Mouse (Mus musculus) cerebellum, postnatal 25 days (tissue): ENCODE data around the gene Psmc4.

Source experiments
- DNase-seq, 2 experiments: peaks; one replicate each; pipeline ENCODE4 v3.0.0; 2021; ENCODE audit warnings: mixed read lengths in 2 of 2

The Psmc4 gene

GRCm38 (mm10) chr7:28049476-28050409 lies at the start of gene Psmc4:
Gene Psmc4 (minus strand): TSS chr7:28050101.
- DNase-seq: peak; percentile 97 to 99

- DNase-seq: no peak
Observed at GRCm38 (mm10) chr7:28099101-28099500, 49.2 kb upstream of the Psmc4 start.

- no peak for DNase-seq
Observed at GRCm38 (mm10) chr7:28093541-28093940, 43.6 kb upstream of the Psmc4 start.

- no peak for DNase-seq
Observed at GRCm38 (mm10) chr7:28086236-28086635, 36.3 kb upstream of the Psmc4 start.

GRCm38 (mm10) chr7:28084215-28084614 lies 34.3 kb upstream of the Psmc4 start:
- no peak for DNase-seq

GRCm38 (mm10) chr7:28070531-28071298 lies 20.8 kb upstream of the Psmc4 start, which contains the start of gene Fcgbp:
Gene Fcgbp (plus strand): TSS chr7:28071236.
- no peak for DNase-seq

- no peak for DNase-seq
Observed at GRCm38 (mm10) chr7:28069546-28070172, 19.8 kb upstream of the Psmc4 start.

GRCm38 (mm10) chr7:28068661-28069060 lies 18.8 kb upstream of the Psmc4 start:
- no peak for DNase-seq

GRCm38 (mm10) chr7:28059972-28060371 lies 10.1 kb upstream of the Psmc4 start:
- DNase-seq: no peak

- DNase-seq: no peak
Observed at GRCm38 (mm10) chr7:28053046-28053930, 3.4 kb upstream of the Psmc4 start.

GRCm38 (mm10) chr7:28050584-28050983 lies 683 bp upstream of the Psmc4 start:
- peak in 1 of 2 experiments; percentile 26 for DNase-seq

- no peak for DNase-seq
Observed at GRCm38 (mm10) chr7:28044524-28044923, 5.4 kb downstream of the Psmc4 start.

GRCm38 (mm10) chr7:28014445-28014810 lies 35.5 kb downstream of the Psmc4 start:
- no peak for DNase-seq

GRCm38 (mm10) chr7:28013549-28014444 lies 36.1 kb downstream of the Psmc4 start, which contains the start of gene Zfp850:
Gene Zfp850 (minus strand): TSS chr7:28014115.
- DNase-seq: peak; percentile 83 to 88

- no peak for DNase-seq
Observed at GRCm38 (mm10) chr7:28010271-28010670, 39.6 kb downstream of the Psmc4 start.
